ENCODE assay signal across 8 mouse cellular contexts in genomic region chr3:105705061-105705549, GRCm38 (mm10). TPM values are rescaled to one million over a fixed set of nuclear protein-coding genes. Genes with fewer than 3 reads are reported as not detected.
A peak's percentile ranks its signal among the peaks of the same experiment; 100 is the strongest.
DNase-seq lines count a peak whose midpoint lies in the region; ATAC-seq and TF ChIP-seq lines count a peak whose summit lies in the region.

No protein-coding gene starts in this region.

- no peak for TF ChIP-seq EP300 in liver, embryonic 14.5 days (IDR thresholded peaks at IDR 0.05; ENCODE audit: low read depth)

- peaks cover 37% of the 10 kb centered on the region for H3K27me3 ChIP-seq in embryonic facial prominence, embryonic 12.5 days
- peaks cover 9% of the 10 kb centered on the region; the same call in 1 of the 2 replicates for H3K27me3 ChIP-seq in heart, embryonic 11.5 days (ENCODE audit: control insufficient read depth, insufficient read depth, low read length)
- H3K27me3 ChIP-seq in liver, embryonic 14.5 days (ENCODE audit: control insufficient read depth, insufficient read depth, low read length): peaks cover 18% of the 10 kb centered on the region
- H3K27me3 ChIP-seq in neural tube, embryonic 14.5 days (ENCODE audit: control insufficient read depth, insufficient read depth, low read length): 0 out of 2 replicates have a peak, but pooled peaks cover 2% of the 10 kb centered on the region
- no peaks in the 10 kb centered on the region for H3K27me3 ChIP-seq in thymus, adult 2 months (ENCODE audit: control insufficient read depth, insufficient read depth, low read length)

- ATAC-seq in embryonic facial prominence, embryonic 12.5 days (ENCODE audit: insufficient number of reproducible peaks, insufficient read depth, low FRiP score, low TSS enrichment): peak; percentile 25; the same call in 1 of the 2 replicates
- ATAC-seq in heart, embryonic 11.5 days (replicated peaks; ENCODE audit: insufficient number of reproducible peaks, low FRiP score, low TSS enrichment): peak; percentile 47
- ATAC-seq in liver, embryonic 14.5 days (ENCODE audit: insufficient read depth): peak; percentile 39
- ATAC-seq in neural tube, embryonic 14.5 days (ENCODE audit: low read depth): peak; percentile 63

- no peaks in the 10 kb centered on the region for H3K9me3 ChIP-seq in embryonic facial prominence, embryonic 12.5 days
- H3K9me3 ChIP-seq in heart, embryonic 11.5 days (replicated peaks; ENCODE audit: control insufficient read depth, low read length): no peaks in the 10 kb centered on the region
- no peaks in the 10 kb centered on the region for H3K9me3 ChIP-seq in liver, embryonic 14.5 days (ENCODE audit: control insufficient read depth, low read length)
- H3K9me3 ChIP-seq in neural tube, embryonic 14.5 days (ENCODE audit: control insufficient read depth, low read length): no peaks in the 10 kb centered on the region

- H3K36me3 ChIP-seq in embryonic facial prominence, embryonic 12.5 days: no peaks in the 10 kb centered on the region
- no peaks in the 10 kb centered on the region for H3K36me3 ChIP-seq in heart, embryonic 11.5 days (ENCODE audit: control insufficient read depth, insufficient read depth, low read length)
- H3K36me3 ChIP-seq in liver, embryonic 14.5 days (replicated peaks; ENCODE audit: control insufficient read depth, insufficient read depth, low read depth): no peaks in the 10 kb centered on the region
- H3K36me3 ChIP-seq in neural tube, embryonic 14.5 days (ENCODE audit: control insufficient read depth, insufficient read depth, low read length): no peaks in the 10 kb centered on the region
- no peaks in the 10 kb centered on the region for H3K36me3 ChIP-seq in thymus, adult 2 months (ENCODE audit: control insufficient read depth, insufficient read depth, low read length)

- peak overlapping the region; percentile 100 for H3K4me2 ChIP-seq in embryonic facial prominence, embryonic 12.5 days (replicated peaks)
- H3K4me2 ChIP-seq in heart, embryonic 11.5 days: peak overlapping the region; percentile 99
- peak overlapping the region; percentile 100 for H3K4me2 ChIP-seq in liver, embryonic 14.5 days (ENCODE audit: low read depth)
- peak overlapping the region; percentile 92 for H3K4me2 ChIP-seq in neural tube, embryonic 14.5 days (ENCODE audit: low read depth, low read length)

- whole genome bisulfite sequencing in embryonic facial prominence, embryonic 12.5 days: under 1% methylated on average over 28 of the region's 28 CpGs
- WGBS in heart, embryonic 11.5 days (ENCODE audit: insufficient replicate concordance): 1% methylated on average over 23 of the region's 28 CpGs
- under 1% methylated on average over 28 of the region's 28 CpGs for WGBS in liver, embryonic 14.5 days (ENCODE audit: insufficient replicate concordance)
- under 1% methylated on average over 28 of the region's 28 CpGs for WGBS in neural tube, embryonic 14.5 days
- under 1% methylated on average over 28 of the region's 28 CpGs for WGBS in thymus, adult 2 months

- H3K4me3 ChIP-seq in embryonic facial prominence, embryonic 12.5 days: peak overlapping the region; percentile 55
- peak overlapping the region; percentile 61 for H3K4me3 ChIP-seq in heart, embryonic 11.5 days (ENCODE audit: low read depth, low read length)
- peak overlapping the region; percentile 63 to 66 for H3K4me3 ChIP-seq in liver, embryonic 14.5 days (ENCODE audit: insufficient read depth in 1 of 2, low read depth in 2 of 2, low read length in 2 of 2)
- H3K4me3 ChIP-seq in neural tube, embryonic 14.5 days (ENCODE audit: low read depth, low read length): peak overlapping the region; percentile 37
- peak overlapping the region; percentile 56 for H3K4me3 ChIP-seq in thymus, adult 2 months (ENCODE audit: control insufficient read depth, insufficient read depth, low read length)

- H3K27ac ChIP-seq in embryonic facial prominence, embryonic 12.5 days: no peak overlapping the region
- H3K27ac ChIP-seq in heart, embryonic 11.5 days (ENCODE audit: low read depth, low read length): peak overlapping the region; percentile 22
- H3K27ac ChIP-seq in liver, embryonic 14.5 days: no peak overlapping the region
- H3K27ac ChIP-seq in neural tube, embryonic 14.5 days (ENCODE audit: low read depth, low read length): no peak overlapping the region
- peak overlapping the region; percentile 17; the same call in 1 of the 2 replicates for H3K27ac ChIP-seq in thymus, adult 2 months (ENCODE audit: control insufficient read depth, insufficient read depth, low read length)

- TF ChIP-seq CTCF in liver, embryonic 14.5 days (IDR thresholded peaks at IDR 0.05; ENCODE audit: low read depth): no peak
- no peak for TF ChIP-seq CTCF in thymus, adult 2 months (IDR thresholded peaks at IDR 0.05; ENCODE audit: borderline replicate concordance, control insufficient read depth, extremely low read depth, insufficient read depth, low read length, poor library complexity)

- peaks cover 17% of the 10 kb centered on the region for H3K4me1 ChIP-seq in embryonic facial prominence, embryonic 12.5 days
- H3K4me1 ChIP-seq in heart, embryonic 11.5 days (ENCODE audit: control insufficient read depth, insufficient read depth, low read length): peaks cover 29% of the 10 kb centered on the region
- H3K4me1 ChIP-seq in liver, embryonic 14.5 days (replicated peaks; ENCODE audit: control insufficient read depth in 2 of 2, insufficient read depth in 2 of 2, low read length in 1 of 2): peaks cover 30 to 33% of the 10 kb centered on the region in 2 experiments
- peaks cover 6% of the 10 kb centered on the region; the same call in 1 of the 2 replicates for H3K4me1 ChIP-seq in neural tube, embryonic 14.5 days (ENCODE audit: control insufficient read depth, insufficient read depth, low read length)
- peaks cover 15% of the 10 kb centered on the region for H3K4me1 ChIP-seq in thymus, adult 2 months (replicated peaks; ENCODE audit: control insufficient read depth, insufficient read depth, low read length)

- DNase-seq in 3134 (ENCODE audit: extremely low read depth, insufficient read length, low spot score): peak; percentile 81
- DNase-seq in adipocyte (ENCODE audit: low spot score): peak; percentile 32
- peak; percentile 63 for DNase-seq in kidney, postnatal 10 days
- no peak for DNase-seq in liver, embryonic 14.5 days (ENCODE audit: low read depth in 3 of 3, low spot score in 3 of 3)
- peak; percentile 46 for DNase-seq in thymus, adult 2 months

- TF ChIP-seq POLR2A in thymus, adult 2 months (IDR thresholded peaks at IDR 0.05; ENCODE audit: control insufficient read depth, extremely low read depth, insufficient read depth, low read length, poor library complexity): no peak

- peak overlapping the region; percentile 63 for H3K9ac ChIP-seq in embryonic facial prominence, embryonic 12.5 days
- peak overlapping the region; percentile 73 for H3K9ac ChIP-seq in heart, embryonic 11.5 days (ENCODE audit: low read depth, low read length)
- H3K9ac ChIP-seq in liver, embryonic 14.5 days (replicated peaks): peak overlapping the region; percentile 67
- peak overlapping the region; percentile 52 for H3K9ac ChIP-seq in neural tube, embryonic 14.5 days (replicated peaks; ENCODE audit: low read depth, low read length)

RNA-seq across cellular contexts. Expression of gene Inka2, which starts 0.7 kb away (rescaled TPM):
- polyA plus RNA-seq in embryonic facial prominence, embryonic 12.5 days (2016; fragmentation: Nextera tagmentation; extraction: Ambion mirVana): 2.5 and 3.1 TPM in 2 replicates
- 1.7 and 1.8 TPM in 2 replicates for polyA plus RNA-seq in heart, embryonic 11.5 days (2014; fragmentation: Nextera tagmentation; extraction: Ambion mirVana)
- 0.17 and 0.25 TPM in 2 replicates for polyA plus RNA-seq in liver, embryonic 14.5 days (2012; rRNA removed)
- polyA plus RNA-seq in liver, embryonic 14.5 days (2014; fragmentation: Nextera tagmentation; extraction: Ambion mirVana): 0.03 and 0.16 TPM in 2 replicates
- polyA plus RNA-seq in neural tube, embryonic 14.5 days (2014; fragmentation: Nextera tagmentation; extraction: Ambion mirVana): 3.1 and 3.6 TPM in 2 replicates
- polyA plus RNA-seq in thymus, adult 2 months (2012; rRNA removed): 5.5 TPM in 2 replicates

RNA-seq across cellular contexts. Expression of gene Ddx20, which starts 17.7 kb away (rescaled TPM):
- 44.6 and 45.8 TPM in 2 replicates for polyA plus RNA-seq in embryonic facial prominence, embryonic 12.5 days (2016; fragmentation: Nextera tagmentation; extraction: Ambion mirVana)
- polyA plus RNA-seq in heart, embryonic 11.5 days (2014; fragmentation: Nextera tagmentation; extraction: Ambion mirVana): 23.6 and 28.0 TPM in 2 replicates
- 5.6 and 8.1 TPM in 2 replicates for polyA plus RNA-seq in liver, embryonic 14.5 days (2012; rRNA removed)
- 19.6 and 21.2 TPM in 2 replicates for polyA plus RNA-seq in liver, embryonic 14.5 days (2014; fragmentation: Nextera tagmentation; extraction: Ambion mirVana)
- polyA plus RNA-seq in neural tube, embryonic 14.5 days (2014; fragmentation: Nextera tagmentation; extraction: Ambion mirVana): 22.2 and 25.7 TPM in 2 replicates
- polyA plus RNA-seq in thymus, adult 2 months (2012; rRNA removed): 33.5 and 50.2 TPM in 2 replicates

Comparison
In these comparisons a context has a peak if more than half of its experiments do, and no peak if none do; other contexts are left out.
1. DNase-seq: peak in 3134 (single experiment), adipocyte (single experiment), kidney, postnatal 10 days (single experiment) and thymus, adult 2 months (single experiment); none in liver, embryonic 14.5 days (0 of 3).
2. H3K27ac ChIP-seq: peak in heart, embryonic 11.5 days (single experiment) and thymus, adult 2 months (single experiment); none in embryonic facial prominence, embryonic 12.5 days (single experiment), liver, embryonic 14.5 days (single experiment) and neural tube, embryonic 14.5 days (single experiment).
3. Peak in every context shown above with its lines, with median percentiles within 50 percentile points of each other: ATAC-seq, H3K4me2 ChIP-seq, H3K4me3 ChIP-seq and H3K9ac ChIP-seq.